Mouse (Mus musculus) forebrain, embryonic 14.5 days (tissue): ENCODE results near the gene Gm5141. TPM values are rescaled to one million over a fixed set of nuclear protein-coding genes. Genes with fewer than 3 reads are reported as not detected.
"Not testable (repeated sequence)": the region's sequence is repeated elsewhere in the genome, so short reads cannot be mapped to it uniquely, and the experiment has no call there.

Experiments
- ATAC-seq: fragments of 200-750 bp; cut with Nextera tagmentation; 2 replicates; pipeline ENCODE4 v1.8.0; 2017; ENCODE audit warnings: mild to moderate bottlenecking, moderate library complexity
- DNase-seq: peaks from one replicate; pipeline ENCODE4 v3.0.0-alpha.2; 2015; ENCODE audit warnings: low spot score
- H3K27ac ChIP-seq: fragments of 300-500 bp; sonication (generic); 2 replicates; pipeline ENCODE4 v1.5.1; 2014; ENCODE audit warnings: low read depth, mild to moderate bottlenecking, control low read depth, low read length, moderate library complexity
- H3K27me3 ChIP-seq: fragments of 300-500 bp; sonication (generic); replicated peaks from 2 replicates; pipeline ENCODE4 v1.6.1; 2014; ENCODE audit warnings: low read length, control low read depth, mixed read lengths; ENCODE audit not compliant: control insufficient read depth, insufficient read depth
- H3K36me3 ChIP-seq: fragments of 300-500 bp; sonication (generic); 2 replicates; pipeline ENCODE4 v1.6.1; 2014; ENCODE audit warnings: low read length, control low read depth; ENCODE audit not compliant: control insufficient read depth, insufficient read depth
- H3K4me1 ChIP-seq: fragments of 300-500 bp; sonication (generic); 2 replicates; pipeline ENCODE4 v1.6.1; 2014; ENCODE audit warnings: antibody characterized with exemption, low read length, control low read depth; ENCODE audit not compliant: control insufficient read depth, insufficient read depth
- H3K4me2 ChIP-seq: fragments of 300-500 bp; sonication (generic); 2 replicates; pipeline ENCODE4 v1.6.1; 2014; ENCODE audit warnings: mild to moderate bottlenecking, control low read depth, low read length
- H3K4me3 ChIP-seq: fragments of 300-500 bp; sonication (generic); 2 replicates; pipeline ENCODE4 v1.5.1; 2014; ENCODE audit warnings: low read depth, low read length, control low read depth
- H3K9ac ChIP-seq: fragments of 300-500 bp; sonication (generic); 2 replicates; pipeline ENCODE4 v1.6.1; 2014; ENCODE audit warnings: mild to moderate bottlenecking, low read length, control low read depth, moderate library complexity
- H3K9me3 ChIP-seq: fragments of 300-500 bp; sonication (generic); replicated peaks from 2 replicates; pipeline ENCODE4 v1.6.1; 2016; ENCODE audit warnings: low read length, control low read depth, mixed read lengths; ENCODE audit not compliant: control insufficient read depth
- WGBS: fragments of 180-500 bp; shearing (Covaris S2); extraction: QIAGEN DNeasy Blood & Tissue Kit; methylation state at CpG from one replicate; pipeline ENCODE4 v1.1.7; 2014; 5-methylcytosine and 5-hydroxymethylcytosine counted together
- microRNA counts: library from miRNA; unstranded; fragments of <30 nt; microRNA quantifications from one replicate; lab custom pipeline; 2016
- microRNA-seq: library from miRNA; unstranded; fragments of <30 nt; microRNA quantifications from one replicate; pipeline ENCODE4, GENCODE M21; 2016
- polyA plus RNA-seq: library from polyadenylated mRNA; unstranded; fragments of >200 nt; fragmentation: Nextera tagmentation; extraction: Ambion mirVana; gene quantifications from 2 replicates; pipeline ENCODE4 v1.2.1, GENCODE M21; 2014

Gm5141 gene
- polyA plus RNA-seq, 1 experiment from 2014 or later: 10.1 TPM

DNA sequence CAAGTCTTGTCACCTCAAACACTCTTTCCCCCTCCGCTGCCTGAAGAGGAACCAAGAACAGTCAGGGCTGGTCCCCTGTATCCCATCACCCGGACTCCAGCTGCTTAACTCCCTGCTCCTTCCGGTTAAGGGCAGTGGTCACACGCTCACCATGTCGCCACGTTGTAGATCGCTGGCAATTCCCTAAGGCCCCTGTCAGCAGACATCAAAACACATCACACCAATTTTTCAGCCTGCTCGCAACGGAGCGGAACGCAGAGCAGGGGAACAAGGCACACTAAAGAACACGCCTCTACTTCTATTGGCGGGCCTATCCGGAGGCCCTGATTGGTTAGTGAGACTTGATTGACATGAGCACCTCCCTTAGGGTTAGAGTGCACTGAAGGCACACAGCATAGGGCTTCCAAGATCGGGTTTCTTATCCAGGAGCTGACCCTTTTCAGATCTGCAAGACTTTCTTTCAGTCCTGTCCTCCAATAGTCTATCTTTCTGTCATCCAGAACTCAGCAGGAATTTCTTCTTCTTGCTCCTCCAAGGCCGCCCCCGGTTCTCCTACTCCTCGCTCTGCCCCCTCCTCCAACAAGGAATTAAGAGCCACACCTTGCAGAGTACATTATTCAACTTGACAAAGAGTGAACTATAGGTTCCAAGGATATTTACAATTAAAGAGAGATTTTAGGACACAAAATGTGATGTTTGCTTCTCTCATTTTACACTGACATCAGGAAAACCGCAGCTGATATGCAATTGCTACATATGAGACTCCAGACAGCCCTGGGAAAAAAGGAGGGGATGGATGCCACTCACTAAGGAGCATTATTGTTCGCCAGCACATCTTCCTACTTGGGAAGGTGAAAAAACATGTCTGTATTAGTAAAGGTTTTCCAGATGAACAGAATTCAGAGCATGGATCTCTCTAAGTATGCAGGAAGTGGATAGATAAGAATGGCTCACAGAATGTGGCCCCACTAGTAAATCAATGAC, 24.9 kb downstream of the Gm5141 start, which contains the start of gene Platr25:
Platr25 (minus strand) TSS at position 278 of the 984 bp plus-strand sequence.
- not testable (repeated sequence) for H3K27ac ChIP-seq, H3K9me3 ChIP-seq, H3K36me3 ChIP-seq, H3K4me1 ChIP-seq, H3K27me3 ChIP-seq
- Histone ChIP-seq H3K4me2 (peak within 1 kb of the TSS; percentile 48), H3K4me3 (peak within 1 kb of the TSS; percentile 41), H3K9ac (peak within 1 kb of the TSS; percentile 61; the same call in 1 of the 2 replicates)
- 10% methylated on average over 20 of the region's 20 CpGs for WGBS
- DNase-seq (peak; percentile 84), ATAC-seq (peak; percentile 98)

DNA sequence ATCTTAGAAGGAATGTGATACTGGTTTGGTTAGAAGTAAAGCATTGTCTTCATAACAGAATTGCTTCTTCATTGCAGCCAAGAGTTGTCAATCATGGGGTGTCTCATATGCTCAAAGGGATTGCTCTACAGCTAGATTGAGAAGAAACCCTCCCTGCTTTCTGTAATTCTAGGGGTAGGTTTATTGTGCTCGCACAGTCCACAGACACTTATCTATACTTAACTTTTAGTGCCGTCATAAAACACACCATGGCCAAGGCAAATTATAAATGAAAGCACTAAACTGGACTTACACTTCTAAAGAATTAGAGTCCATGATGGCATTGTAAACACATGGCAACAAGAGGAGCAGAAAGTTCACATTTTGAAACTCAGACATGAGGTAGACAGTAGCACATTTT, 52.3 kb downstream of the Gm5141 start:
- Histone ChIP-seq H3K27me3 (no peaks in the 10 kb centered on the region), H3K4me3 (no peak overlapping the region), H3K4me2 (no peak overlapping the region), H3K9ac (no peak overlapping the region), H3K9me3 (no peaks in the 10 kb centered on the region), H3K36me3 (no peaks in the 10 kb centered on the region), H3K27ac (no peak overlapping the region), H3K4me1 (no peaks in the 10 kb centered on the region)
- no peak for DNase-seq
- no peak for ATAC-seq
- 92% methylated on average over 2 of the region's 2 CpGs for WGBS

MicroRNA genes within 50 kb of the gene (microRNA counts, 519-probe panel; counts per million panel counts)
- not detected for microRNA mmu-miR-713 (lab: Ali Mortazavi, UCI)

Small RNA genes within 50 kb of the gene (microRNA-seq; reads per million reads assigned to microRNA genes)
- gene Gm24588: not detected
- not detected for gene Mir713

Other genes starting within 250 kb of the Gm5141 start
- not detected in 2 replicates for gene Zfp935, start 227.3 kb downstream of the Gm5141 start, polyA plus RNA-seq
- gene Zfp934, start 214.6 kb downstream of the Gm5141 start, polyA plus RNA-seq: 13.2 and 15.4 TPM in 2 replicates
- 10.0 and 10.7 TPM in 2 replicates for gene 6720489N17Rik, start 161.6 kb downstream of the Gm5141 start, polyA plus RNA-seq
- gene Platr25, start 25.1 kb downstream of the Gm5141 start, polyA plus RNA-seq: 37.2 and 41.6 TPM in 2 replicates
- 0.13 TPM in 1 of 2 replicates, not detected in the other for gene Fbp2, start 72.6 kb upstream of the Gm5141 start, polyA plus RNA-seq
- not detected in 2 replicates for gene Fbp1, start 102.5 kb upstream of the Gm5141 start, polyA plus RNA-seq
- 23.5 and 28.0 TPM in 2 replicates for gene 2010111I01Rik, start 179.1 kb upstream of the Gm5141 start, polyA plus RNA-seq